Mouse (Mus musculus): ENCODE data around the gene Crtc3. TPM values are rescaled to one million over a fixed set of nuclear protein-coding genes. Genes with fewer than 3 reads are reported as not detected.

The Crtc3 gene
- polyA plus RNA-seq, 1 experiment = 6.4 TPM

GRCm38 (mm10) chr7:80604908-80605556, 83.6 kb downstream of the Crtc3 start:
- Histone ChIP-seq H3K4me3 (ENCODE audit: insufficient read depth, poor library complexity, severe bottlenecking) (no peak overlapping the region), H3ac (ENCODE audit: control insufficient read depth, insufficient read length, low read depth) (no peak overlapping the region), H3K27me3 (ENCODE audit: control insufficient read depth, insufficient read depth, insufficient read length) (no peaks in the 10 kb centered on the region), H3K36me3 (ENCODE audit: control insufficient read depth, insufficient read depth) (no peaks in the 10 kb centered on the region), H3K79me3 (ENCODE audit: low read depth) (no peaks in the 10 kb centered on the region), H3K79me2 (ENCODE audit: control insufficient read depth, insufficient read depth) (no peaks in the 10 kb centered on the region)
- TF ChIP-seq FOSL1 (IDR thresholded peaks at IDR 0.05; ENCODE audit: insufficient read depth, low read length, poor library complexity, severe bottlenecking) = no peak
- TF ChIP-seq MYOD1 (IDR thresholded peaks at IDR 0.05; ENCODE audit: control insufficient read depth, insufficient read length, low read depth) = no peak
- no peak for TF ChIP-seq MYOG (IDR thresholded peaks at IDR 0.05; ENCODE audit: control insufficient read depth, extremely low read depth, insufficient read length)
- TF ChIP-seq CEBPB (IDR thresholded peaks at IDR 0.05; ENCODE audit: low read depth) = no peak

GRCm38 (mm10) chr7:80602574-80602973, 86.1 kb downstream of the Crtc3 start:
- no peaks in the 10 kb centered on the region for H3K27me3 ChIP-seq (ENCODE audit: control insufficient read depth, insufficient read depth, insufficient read length)
- H3K79me3 ChIP-seq (ENCODE audit: low read depth) = no peaks in the 10 kb centered on the region
- H3K4me3 ChIP-seq (ENCODE audit: insufficient read depth, poor library complexity, severe bottlenecking) = no peak overlapping the region
- no peaks in the 10 kb centered on the region for H3K79me2 ChIP-seq (ENCODE audit: control insufficient read depth, insufficient read depth)
- no peak overlapping the region for H3ac ChIP-seq (ENCODE audit: control insufficient read depth, insufficient read length, low read depth)
- no peaks in the 10 kb centered on the region for H3K36me3 ChIP-seq (ENCODE audit: control insufficient read depth, insufficient read depth)
- TF ChIP-seq MYOD1 (IDR thresholded peaks at IDR 0.05; ENCODE audit: control insufficient read depth, insufficient read length, low read depth) = no peak
- no peak for TF ChIP-seq MYOG (IDR thresholded peaks at IDR 0.05; ENCODE audit: control insufficient read depth, extremely low read depth, insufficient read length)
- no peak for TF ChIP-seq FOSL1 (IDR thresholded peaks at IDR 0.05; ENCODE audit: insufficient read depth, low read length, poor library complexity, severe bottlenecking)
- TF ChIP-seq MAX (IDR thresholded peaks at IDR 0.05) = no peak
- no peak for TF ChIP-seq USF1 (IDR thresholded peaks at IDR 0.05; ENCODE audit: low read depth)
- no peak for TF ChIP-seq CEBPB (IDR thresholded peaks at IDR 0.05; ENCODE audit: low read depth)
- TF ChIP-seq CTCF (IDR thresholded peaks at IDR 0.05; ENCODE audit: control insufficient read depth, insufficient read depth, insufficient read length) = no peak

GRCm38 (mm10) chr7:80598436-80598985, 90.2 kb downstream of the Crtc3 start:
- Histone ChIP-seq H3K36me3 (ENCODE audit: control insufficient read depth, insufficient read depth) (no peaks in the 10 kb centered on the region), H3K27me3 (ENCODE audit: control insufficient read depth, insufficient read depth, insufficient read length) (no peaks in the 10 kb centered on the region), H3K79me2 (ENCODE audit: control insufficient read depth, insufficient read depth) (no peaks in the 10 kb centered on the region), H3K79me3 (ENCODE audit: low read depth) (no peaks in the 10 kb centered on the region), H3ac (ENCODE audit: control insufficient read depth, insufficient read length, low read depth) (no peak overlapping the region), H3K4me3 (ENCODE audit: insufficient read depth, poor library complexity, severe bottlenecking) (no peak overlapping the region)
- no peak for TF ChIP-seq CTCF (IDR thresholded peaks at IDR 0.05; ENCODE audit: control insufficient read depth, insufficient read depth, insufficient read length)
- no peak for TF ChIP-seq CEBPB (IDR thresholded peaks at IDR 0.05; ENCODE audit: low read depth)
- no peak for TF ChIP-seq USF1 (IDR thresholded peaks at IDR 0.05; ENCODE audit: low read depth)
- no peak for TF ChIP-seq MYOG (IDR thresholded peaks at IDR 0.05; ENCODE audit: control insufficient read depth, extremely low read depth, insufficient read length)
- no peak for TF ChIP-seq FOSL1 (IDR thresholded peaks at IDR 0.05; ENCODE audit: insufficient read depth, low read length, poor library complexity, severe bottlenecking)
- no peak for TF ChIP-seq MAX (IDR thresholded peaks at IDR 0.05)
- no peak for TF ChIP-seq MYOD1 (IDR thresholded peaks at IDR 0.05; ENCODE audit: control insufficient read depth, insufficient read length, low read depth)

- Histone ChIP-seq H3K79me3 (ENCODE audit: low read depth) (no peaks in the 10 kb centered on the region), H3K36me3 (ENCODE audit: control insufficient read depth, insufficient read depth) (no peaks in the 10 kb centered on the region), H3K4me3 (ENCODE audit: insufficient read depth, poor library complexity, severe bottlenecking) (no peak overlapping the region), H3K79me2 (ENCODE audit: control insufficient read depth, insufficient read depth) (no peaks in the 10 kb centered on the region), H3K27me3 (ENCODE audit: control insufficient read depth, insufficient read depth, insufficient read length) (no peaks in the 10 kb centered on the region), H3ac (ENCODE audit: control insufficient read depth, insufficient read length, low read depth) (no peak overlapping the region)
- TF ChIP-seq MYOD1 (IDR thresholded peaks at IDR 0.05; ENCODE audit: control insufficient read depth, insufficient read length, low read depth) = no peak
- no peak for TF ChIP-seq FOSL1 (IDR thresholded peaks at IDR 0.05; ENCODE audit: insufficient read depth, low read length, poor library complexity, severe bottlenecking)
- no peak for TF ChIP-seq MAX (IDR thresholded peaks at IDR 0.05)
- no peak for TF ChIP-seq CEBPB (IDR thresholded peaks at IDR 0.05; ENCODE audit: low read depth)
- no peak for TF ChIP-seq CTCF (IDR thresholded peaks at IDR 0.05; ENCODE audit: control insufficient read depth, insufficient read depth, insufficient read length)
- no peak for TF ChIP-seq MYOG (IDR thresholded peaks at IDR 0.05; ENCODE audit: control insufficient read depth, extremely low read depth, insufficient read length)
- no peak for TF ChIP-seq USF1 (IDR thresholded peaks at IDR 0.05; ENCODE audit: low read depth)
Measured at GRCm38 (mm10) chr7:80597900-80598299, 90.8 kb downstream of the Crtc3 start.

- H3K79me3 ChIP-seq (ENCODE audit: low read depth) = no peaks in the 10 kb centered on the region
- H3K4me3 ChIP-seq (ENCODE audit: insufficient read depth, poor library complexity, severe bottlenecking) = no peak overlapping the region
- H3K27me3 ChIP-seq (ENCODE audit: control insufficient read depth, insufficient read depth, insufficient read length) = no peaks in the 10 kb centered on the region
- TF ChIP-seq MAX (IDR thresholded peaks at IDR 0.05) (no peak), CTCF (IDR thresholded peaks at IDR 0.05; ENCODE audit: control insufficient read depth, insufficient read depth, insufficient read length) (no peak), USF1 (IDR thresholded peaks at IDR 0.05; ENCODE audit: low read depth) (no peak), MYOG (IDR thresholded peaks at IDR 0.05; ENCODE audit: control insufficient read depth, extremely low read depth, insufficient read length) (no peak), FOSL1 (IDR thresholded peaks at IDR 0.05; ENCODE audit: insufficient read depth, low read length, poor library complexity, severe bottlenecking) (no peak), MYOD1 (IDR thresholded peaks at IDR 0.05; ENCODE audit: control insufficient read depth, insufficient read length, low read depth) (no peak), CEBPB (IDR thresholded peaks at IDR 0.05; ENCODE audit: low read depth) (no peak)
- no peaks in the 10 kb centered on the region for H3K79me2 ChIP-seq (ENCODE audit: control insufficient read depth, insufficient read depth)
- H3K36me3 ChIP-seq (ENCODE audit: control insufficient read depth, insufficient read depth) = peaks cover 5% of the 10 kb centered on the region
- no peak overlapping the region for H3ac ChIP-seq (ENCODE audit: control insufficient read depth, insufficient read length, low read depth)
Measured at GRCm38 (mm10) chr7:80589054-80589746, 99.5 kb downstream of the Crtc3 start.
